Mouse (Mus musculus): Measurements from ENCODE around the gene Dlg2. TPM values are rescaled to one million over a fixed set of nuclear protein-coding genes. Genes with fewer than 3 reads are reported as not detected.

Gene Dlg2
- polyA plus RNA-seq, 1 experiment, result 0.01 TPM

DNA sequence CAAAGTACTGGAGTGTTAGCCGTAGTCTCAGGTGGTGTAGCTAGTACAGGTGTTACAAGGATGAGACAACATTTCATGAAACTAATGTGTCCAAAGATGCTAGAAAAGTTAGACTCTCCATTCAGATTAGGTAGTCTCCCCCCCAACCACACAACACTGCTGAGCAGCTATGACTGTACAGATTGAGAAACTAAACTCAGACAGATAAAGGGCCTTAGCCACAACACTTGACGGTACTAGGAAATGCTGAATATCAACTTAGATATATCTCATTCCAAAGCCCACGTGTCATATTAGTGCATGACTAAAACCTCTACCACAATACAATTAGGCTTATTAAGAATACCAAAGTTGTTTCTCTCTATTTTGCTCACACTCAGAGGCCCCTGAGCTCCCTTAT lies 2006.9 kb downstream of the Dlg2 start:
- no peaks in the 10 kb centered on the region for H3K27me3 ChIP-seq (ENCODE audit: control insufficient read depth, insufficient read depth, insufficient read length)
- no peaks in the 10 kb centered on the region for H3K79me2 ChIP-seq (ENCODE audit: control insufficient read depth, insufficient read depth)
- no peaks in the 10 kb centered on the region for H3K36me3 ChIP-seq (ENCODE audit: control insufficient read depth, insufficient read depth)
- TF ChIP-seq MYOG (IDR thresholded peaks at IDR 0.05; ENCODE audit: control insufficient read depth, extremely low read depth, insufficient read length) (no peak), CEBPB (IDR thresholded peaks at IDR 0.05; ENCODE audit: low read depth) (peak; percentile 22), CTCF (IDR thresholded peaks at IDR 0.05; ENCODE audit: control insufficient read depth, insufficient read depth, insufficient read length) (no peak), FOSL1 (IDR thresholded peaks at IDR 0.05; ENCODE audit: insufficient read depth, low read length, poor library complexity, severe bottlenecking) (no peak), USF1 (IDR thresholded peaks at IDR 0.05; ENCODE audit: low read depth) (no peak), MAX (IDR thresholded peaks at IDR 0.05) (no peak), MYOD1 (IDR thresholded peaks at IDR 0.05; ENCODE audit: control insufficient read depth, insufficient read length, low read depth) (no peak)
- no peak overlapping the region for H3ac ChIP-seq (ENCODE audit: control insufficient read depth, insufficient read length, low read depth)
- no peak overlapping the region for H3K4me3 ChIP-seq (ENCODE audit: insufficient read depth, poor library complexity, severe bottlenecking)
- no peaks in the 10 kb centered on the region for H3K79me3 ChIP-seq (ENCODE audit: low read depth)

DNA sequence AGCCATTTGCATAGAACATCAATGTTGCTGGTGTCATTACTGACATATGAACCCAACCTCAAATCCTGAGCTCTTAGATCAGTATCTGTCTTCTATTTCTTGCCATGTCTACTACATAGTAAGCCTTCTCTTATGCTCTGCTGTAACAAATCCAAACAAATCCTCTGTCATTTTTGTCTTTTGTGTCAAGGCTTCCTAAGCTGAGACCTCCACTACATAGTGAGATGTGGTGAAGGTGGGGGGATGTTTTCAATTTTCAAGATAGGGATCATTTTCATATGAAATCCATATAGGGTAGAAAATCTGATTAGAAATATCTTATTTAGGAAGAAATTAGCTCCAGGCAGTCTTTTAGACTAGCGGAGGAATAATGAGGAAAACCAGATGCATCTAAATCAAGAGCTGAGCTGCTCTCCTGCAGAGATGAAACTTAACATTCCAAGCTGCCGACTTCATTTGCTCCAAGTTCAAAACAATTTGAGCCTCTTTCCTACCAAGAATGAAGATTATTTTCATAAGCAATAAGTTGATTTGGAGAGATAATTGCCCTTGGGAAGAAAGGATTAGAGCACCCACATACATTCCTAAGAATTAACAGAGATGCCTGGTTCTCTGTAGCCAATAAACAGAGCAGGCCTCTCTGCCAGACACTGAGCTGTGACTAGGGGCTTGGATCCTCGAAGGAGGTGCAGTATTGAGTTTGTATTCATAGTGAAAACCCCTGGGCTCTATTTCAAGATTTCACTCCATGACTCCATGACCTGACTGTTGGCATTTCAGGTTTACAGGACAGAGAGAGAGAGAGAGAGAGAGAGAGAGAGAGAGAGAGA lies 2009.6 kb downstream of the Dlg2 start:
- Histone ChIP-seq H3K4me3 (ENCODE audit: insufficient read depth, poor library complexity, severe bottlenecking) (no peak overlapping the region), H3K27me3 (ENCODE audit: control insufficient read depth, insufficient read depth, insufficient read length) (no peaks in the 10 kb centered on the region), H3ac (ENCODE audit: control insufficient read depth, insufficient read length, low read depth) (no peak overlapping the region), H3K79me3 (ENCODE audit: low read depth) (no peaks in the 10 kb centered on the region), H3K36me3 (ENCODE audit: control insufficient read depth, insufficient read depth) (no peaks in the 10 kb centered on the region), H3K79me2 (ENCODE audit: control insufficient read depth, insufficient read depth) (no peaks in the 10 kb centered on the region)
- TF ChIP-seq FOSL1 (IDR thresholded peaks at IDR 0.05; ENCODE audit: insufficient read depth, low read length, poor library complexity, severe bottlenecking), result no peak
- TF ChIP-seq USF1 (IDR thresholded peaks at IDR 0.05; ENCODE audit: low read depth), result no peak
- no peak for TF ChIP-seq MAX (IDR thresholded peaks at IDR 0.05)
- TF ChIP-seq MYOD1 (IDR thresholded peaks at IDR 0.05; ENCODE audit: control insufficient read depth, insufficient read length, low read depth), result no peak
- TF ChIP-seq MYOG (IDR thresholded peaks at IDR 0.05; ENCODE audit: control insufficient read depth, extremely low read depth, insufficient read length), result no peak
- TF ChIP-seq CTCF (IDR thresholded peaks at IDR 0.05; ENCODE audit: control insufficient read depth, insufficient read depth, insufficient read length), result no peak
- no peak for TF ChIP-seq CEBPB (IDR thresholded peaks at IDR 0.05; ENCODE audit: low read depth)

DNA sequence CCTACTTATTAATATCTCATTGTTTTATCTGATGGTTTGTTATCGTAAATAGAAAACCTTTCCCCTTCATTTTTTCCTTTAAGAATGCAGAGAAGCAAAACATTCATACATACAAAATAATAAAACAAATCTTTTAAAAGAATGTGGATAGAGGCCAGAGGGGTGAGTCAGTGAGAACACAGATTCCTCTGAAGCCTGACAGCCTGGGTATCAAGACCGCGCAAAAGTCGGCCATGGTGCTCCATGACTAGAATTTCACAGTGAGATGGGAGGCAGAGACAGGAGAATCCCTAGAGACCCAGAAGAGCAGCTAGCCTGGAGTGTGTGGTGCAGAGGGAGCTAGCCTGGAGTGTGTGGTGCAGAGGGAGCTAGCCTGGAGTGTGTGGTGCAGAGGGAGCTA lies 2010.4 kb downstream of the Dlg2 start:
- Histone ChIP-seq H3K36me3 (ENCODE audit: control insufficient read depth, insufficient read depth) (no peaks in the 10 kb centered on the region), H3K4me3 (ENCODE audit: insufficient read depth, poor library complexity, severe bottlenecking) (no peak overlapping the region), H3K79me3 (ENCODE audit: low read depth) (no peaks in the 10 kb centered on the region), H3K79me2 (ENCODE audit: control insufficient read depth, insufficient read depth) (no peaks in the 10 kb centered on the region), H3K27me3 (ENCODE audit: control insufficient read depth, insufficient read depth, insufficient read length) (no peaks in the 10 kb centered on the region), H3ac (ENCODE audit: control insufficient read depth, insufficient read length, low read depth) (no peak overlapping the region)
- TF ChIP-seq CEBPB (IDR thresholded peaks at IDR 0.05; ENCODE audit: low read depth) (no peak), CTCF (IDR thresholded peaks at IDR 0.05; ENCODE audit: control insufficient read depth, insufficient read depth, insufficient read length) (no peak), MAX (IDR thresholded peaks at IDR 0.05) (no peak), MYOD1 (IDR thresholded peaks at IDR 0.05; ENCODE audit: control insufficient read depth, insufficient read length, low read depth) (no peak), USF1 (IDR thresholded peaks at IDR 0.05; ENCODE audit: low read depth) (no peak), MYOG (IDR thresholded peaks at IDR 0.05; ENCODE audit: control insufficient read depth, extremely low read depth, insufficient read length) (no peak), FOSL1 (IDR thresholded peaks at IDR 0.05; ENCODE audit: insufficient read depth, low read length, poor library complexity, severe bottlenecking) (no peak)

DNA sequence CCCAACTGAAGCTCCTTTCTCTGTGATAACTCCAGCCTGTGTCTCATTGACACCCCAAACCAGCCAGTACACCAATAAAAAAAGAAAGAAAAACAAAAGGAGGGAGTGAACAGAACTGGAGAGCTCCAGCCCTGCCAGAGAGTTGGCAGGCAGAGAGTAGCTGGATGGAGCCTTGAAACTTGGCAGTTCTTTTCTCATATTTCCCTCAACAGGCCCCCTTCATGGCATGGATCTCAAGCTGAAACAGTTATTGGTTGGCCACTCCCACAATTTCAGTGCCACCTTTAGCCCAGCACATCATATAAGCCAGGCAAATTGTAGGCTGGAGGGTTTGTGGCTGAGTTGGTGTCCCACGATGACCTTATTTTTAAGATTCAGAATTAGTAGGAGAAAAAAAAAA lies 2015.8 kb downstream of the Dlg2 start:
- Histone ChIP-seq H3K79me2 (ENCODE audit: control insufficient read depth, insufficient read depth) (no peaks in the 10 kb centered on the region), H3K36me3 (ENCODE audit: control insufficient read depth, insufficient read depth) (no peaks in the 10 kb centered on the region), H3K27me3 (ENCODE audit: control insufficient read depth, insufficient read depth, insufficient read length) (no peaks in the 10 kb centered on the region), H3K4me3 (ENCODE audit: insufficient read depth, poor library complexity, severe bottlenecking) (no peak overlapping the region), H3ac (ENCODE audit: control insufficient read depth, insufficient read length, low read depth) (no peak overlapping the region), H3K79me3 (ENCODE audit: low read depth) (no peaks in the 10 kb centered on the region)
- TF ChIP-seq CEBPB (IDR thresholded peaks at IDR 0.05; ENCODE audit: low read depth), result no peak
- TF ChIP-seq FOSL1 (IDR thresholded peaks at IDR 0.05; ENCODE audit: insufficient read depth, low read length, poor library complexity, severe bottlenecking), result no peak
- no peak for TF ChIP-seq MYOD1 (IDR thresholded peaks at IDR 0.05; ENCODE audit: control insufficient read depth, insufficient read length, low read depth)
- TF ChIP-seq USF1 (IDR thresholded peaks at IDR 0.05; ENCODE audit: low read depth), result no peak
- TF ChIP-seq MYOG (IDR thresholded peaks at IDR 0.05; ENCODE audit: control insufficient read depth, extremely low read depth, insufficient read length), result no peak
- TF ChIP-seq CTCF (IDR thresholded peaks at IDR 0.05; ENCODE audit: control insufficient read depth, insufficient read depth, insufficient read length), result no peak
- no peak for TF ChIP-seq MAX (IDR thresholded peaks at IDR 0.05)

DNA sequence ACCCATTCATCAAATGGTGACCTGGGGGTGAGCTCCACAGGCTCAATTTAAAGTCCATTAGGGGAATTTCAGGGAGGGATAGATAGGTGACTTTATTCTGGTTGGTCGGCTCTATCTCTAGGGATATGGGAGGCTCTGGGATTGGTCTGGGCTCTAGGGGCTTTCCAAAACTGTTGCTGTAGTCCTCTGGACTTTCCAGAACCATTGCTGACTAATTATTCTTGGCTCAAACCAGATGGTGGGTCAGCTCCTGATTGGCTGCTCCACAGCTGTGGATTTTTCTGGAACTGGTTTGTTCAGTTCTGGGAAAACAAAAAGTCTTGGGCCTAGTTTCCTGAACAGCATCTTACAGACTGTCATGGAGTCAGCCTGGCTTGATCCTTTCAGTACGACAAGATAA lies 2017.0 kb downstream of the Dlg2 start:
- TF ChIP-seq USF1 (IDR thresholded peaks at IDR 0.05; ENCODE audit: low read depth) (no peak), CEBPB (IDR thresholded peaks at IDR 0.05; ENCODE audit: low read depth) (no peak), MYOD1 (IDR thresholded peaks at IDR 0.05; ENCODE audit: control insufficient read depth, insufficient read length, low read depth) (no peak), CTCF (IDR thresholded peaks at IDR 0.05; ENCODE audit: control insufficient read depth, insufficient read depth, insufficient read length) (no peak), MYOG (IDR thresholded peaks at IDR 0.05; ENCODE audit: control insufficient read depth, extremely low read depth, insufficient read length) (no peak), FOSL1 (IDR thresholded peaks at IDR 0.05; ENCODE audit: insufficient read depth, low read length, poor library complexity, severe bottlenecking) (no peak), MAX (IDR thresholded peaks at IDR 0.05) (no peak)
- Histone ChIP-seq H3K27me3 (ENCODE audit: control insufficient read depth, insufficient read depth, insufficient read length) (no peaks in the 10 kb centered on the region), H3K36me3 (ENCODE audit: control insufficient read depth, insufficient read depth) (no peaks in the 10 kb centered on the region), H3ac (ENCODE audit: control insufficient read depth, insufficient read length, low read depth) (no peak overlapping the region), H3K79me3 (ENCODE audit: low read depth) (no peaks in the 10 kb centered on the region), H3K4me3 (ENCODE audit: insufficient read depth, poor library complexity, severe bottlenecking) (no peak overlapping the region), H3K79me2 (ENCODE audit: control insufficient read depth, insufficient read depth) (no peaks in the 10 kb centered on the region)

Other genes starting within 250 kb of the Dlg2 start
- not detected for gene Ccdc83, start 210.9 kb upstream of the Dlg2 start, polyA plus RNA-seq (2012; fragmentation: generic; extraction: Trizol)
- 21.9 TPM for gene Sytl2, start 174.4 kb upstream of the Dlg2 start, polyA plus RNA-seq (2012; fragmentation: generic; extraction: Trizol)
- gene Ccdc89, start 50.1 kb upstream of the Dlg2 start, polyA plus RNA-seq (2012; fragmentation: generic; extraction: Trizol), result 0.25 TPM
- 17.0 TPM for gene Crebzf, start 33.9 kb upstream of the Dlg2 start, polyA plus RNA-seq (2012; fragmentation: generic; extraction: Trizol)
- gene Tmem126a, start 19.4 kb upstream of the Dlg2 start, polyA plus RNA-seq (2012; fragmentation: generic; extraction: Trizol), result 82.0 TPM
- gene Tmem126b, start 671 bp upstream of the Dlg2 start, polyA plus RNA-seq (2012; fragmentation: generic; extraction: Trizol), result 6.1 TPM

Measured in C2C12 (cell line).